Mouse (Mus musculus) forebrain, embryonic 15.5 days (tissue): Measurements from ENCODE around the gene Slc17a3. TPM values are rescaled to one million over a fixed set of nuclear protein-coding genes. Genes with fewer than 3 reads are reported as not detected.

Experiments used
- ATAC-seq: fragments of 200-750 bp; cut with Nextera tagmentation; replicated peaks from 2 replicates; pipeline ENCODE4 v1.8.0; 2017; ENCODE audit warnings: mild to moderate bottlenecking, moderate TSS enrichment, moderate library complexity
- H3K27ac ChIP-seq: fragments of 300-500 bp; sonication (generic); replicated peaks from 2 replicates; pipeline ENCODE4 v1.5.1; 2015; ENCODE audit warnings: mild to moderate bottlenecking, inconsistent platforms
- H3K27me3 ChIP-seq: fragments of 300-500 bp; sonication (generic); 2 replicates; pipeline ENCODE4 v1.6.1; 2015; ENCODE audit warnings: inconsistent platforms
- H3K36me3 ChIP-seq: fragments of 300-500 bp; sonication (generic); 2 replicates; pipeline ENCODE4 v1.6.1; 2015; ENCODE audit warnings: mild to moderate bottlenecking, inconsistent platforms
- H3K4me1 ChIP-seq: fragments of 300-500 bp; sonication (generic); 2 replicates; pipeline ENCODE4 v1.6.1; 2015; ENCODE audit warnings: inconsistent platforms
- H3K4me2 ChIP-seq: fragments of 300-500 bp; sonication (generic); replicated peaks from 2 replicates; pipeline ENCODE4 v1.6.1; 2015; ENCODE audit warnings: mild to moderate bottlenecking, inconsistent platforms
- H3K4me3 ChIP-seq: fragments of 300-500 bp; sonication (generic); 2 replicates; pipeline ENCODE4 v1.5.1; 2015; ENCODE audit warnings: mild to moderate bottlenecking, inconsistent platforms
- H3K9ac ChIP-seq: fragments of 300-500 bp; sonication (generic); replicated peaks from 2 replicates; pipeline ENCODE4 v1.6.1; 2015; ENCODE audit warnings: mild to moderate bottlenecking, inconsistent platforms
- H3K9me3 ChIP-seq: fragments of 300-500 bp; sonication (generic); 2 replicates; pipeline ENCODE4 v1.6.1; 2016; ENCODE audit warnings: inconsistent platforms
- WGBS: fragments of 180-500 bp; shearing (Covaris S2); methylation state at CpG from one replicate; pipeline ENCODE4 v1.1.7; 2015; ENCODE audit warnings: mixed read lengths; 5-methylcytosine and 5-hydroxymethylcytosine counted together
- polyA plus RNA-seq: library from polyadenylated mRNA; unstranded; fragments of >200 nt; fragmentation: Nextera tagmentation; extraction: Ambion mirVana; gene quantifications from 2 replicates; pipeline ENCODE4 v1.2.1, GENCODE M21; 2015

Slc17a3 gene
- polyA plus RNA-seq, 1 experiment from 2014 or later, result not detected

GRCm38 (mm10) chr13:23845851-23846250, 6.6 kb downstream of the Slc17a3 start:
- no peak overlapping the region for H3K4me2 ChIP-seq
- no peaks in the 10 kb centered on the region for H3K36me3 ChIP-seq
- no peaks in the 10 kb centered on the region for H3K9me3 ChIP-seq
- ATAC-seq, result no peak
- WGBS, result 33% methylated on average over 4 of the region's 4 CpGs
- H3K4me1 ChIP-seq, result no peaks in the 10 kb centered on the region
- H3K27me3 ChIP-seq, result no peaks in the 10 kb centered on the region
- H3K27ac ChIP-seq, result no peak overlapping the region
- H3K4me3 ChIP-seq, result no peak overlapping the region
- no peak overlapping the region for H3K9ac ChIP-seq

- no peaks in the 10 kb centered on the region for H3K4me1 ChIP-seq
- no peak overlapping the region for H3K9ac ChIP-seq
- WGBS, result 86% methylated on average over 2 of the region's 2 CpGs
- H3K27me3 ChIP-seq, result no peaks in the 10 kb centered on the region
- no peak overlapping the region for H3K27ac ChIP-seq
- H3K4me3 ChIP-seq, result no peak overlapping the region
- ATAC-seq, result no peak
- H3K4me2 ChIP-seq, result no peak overlapping the region
- H3K36me3 ChIP-seq, result no peaks in the 10 kb centered on the region
- no peaks in the 10 kb centered on the region for H3K9me3 ChIP-seq
These were observed 10.1 kb downstream of the Slc17a3 start for GRCm38 (mm10) chr13:23849299-23849698.

- 69% methylated on average over 3 of the region's 3 CpGs for WGBS
- ATAC-seq, result no peak
- no peak overlapping the region for H3K4me3 ChIP-seq
These were observed 17.2 kb downstream of the Slc17a3 start for GRCm38 (mm10) chr13:23856401-23856800.

GRCm38 (mm10) chr13:23861815-23862214, 22.6 kb downstream of the Slc17a3 start:
- Histone ChIP-seq H3K4me1 (no peaks in the 10 kb centered on the region), H3K4me3 (no peak overlapping the region), H3K4me2 (no peak overlapping the region), H3K36me3 (no peaks in the 10 kb centered on the region), H3K27ac (no peak overlapping the region), H3K27me3 (no peaks in the 10 kb centered on the region), H3K9ac (no peak overlapping the region), H3K9me3 (no peaks in the 10 kb centered on the region)
- ATAC-seq, result no peak

More at GRCm38 (mm10) chr13:23856401-23856800, 17.2 kb downstream of the Slc17a3 start:
- Histone ChIP-seq H3K4me2 (no peak overlapping the region), H3K4me1 (no peaks in the 10 kb centered on the region), H3K9me3 (no peaks in the 10 kb centered on the region), H3K27ac (no peak overlapping the region), H3K27me3 (no peaks in the 10 kb centered on the region), H3K9ac (no peak overlapping the region), H3K36me3 (no peaks in the 10 kb centered on the region)

DNA sequence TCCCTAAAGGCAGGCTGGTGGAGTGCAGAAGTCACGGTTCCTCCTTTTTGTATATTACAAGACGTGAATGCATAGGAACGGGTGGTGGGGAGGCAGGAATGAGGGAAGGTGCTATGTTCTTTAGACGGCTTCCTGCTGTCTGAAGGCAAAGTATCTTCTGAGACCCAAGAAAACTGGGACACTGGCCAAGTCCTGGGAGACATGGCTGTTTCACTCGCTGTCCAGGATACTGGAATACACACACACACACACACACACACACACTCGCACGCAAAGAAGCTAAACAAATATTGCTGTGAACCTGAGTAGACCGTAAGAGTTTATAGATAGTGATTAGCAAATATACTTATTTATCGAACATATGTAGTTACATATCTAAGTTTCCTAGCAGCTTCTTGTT, 25.5 kb downstream of the Slc17a3 start:
- H3K27ac ChIP-seq, result no peak overlapping the region
- no peak overlapping the region for H3K9ac ChIP-seq
- H3K36me3 ChIP-seq, result no peaks in the 10 kb centered on the region
- H3K4me2 ChIP-seq, result no peak overlapping the region
- ATAC-seq, result no peak
- H3K4me1 ChIP-seq, result no peaks in the 10 kb centered on the region
- 83% methylated on average over 9 of the region's 9 CpGs for WGBS
- H3K4me3 ChIP-seq, result no peak overlapping the region
- no peaks in the 10 kb centered on the region for H3K27me3 ChIP-seq
- H3K9me3 ChIP-seq, result no peaks in the 10 kb centered on the region

- Histone ChIP-seq H3K36me3 (no peaks in the 10 kb centered on the region), H3K4me1 (no peaks in the 10 kb centered on the region), H3K27ac (no peak overlapping the region), H3K4me3 (no peak overlapping the region), H3K4me2 (no peak overlapping the region), H3K27me3 (no peaks in the 10 kb centered on the region), H3K9me3 (no peaks in the 10 kb centered on the region), H3K9ac (no peak overlapping the region)
- WGBS, result 85% methylated on average over 9 of the region's 9 CpGs
- ATAC-seq, result no peak
These were observed 27.0 kb downstream of the Slc17a3 start for GRCm38 (mm10) chr13:23866086-23866710.

- Histone ChIP-seq H3K9me3 (no peaks in the 10 kb centered on the region), H3K27ac (no peak overlapping the region), H3K9ac (no peak overlapping the region), H3K27me3 (no peaks in the 10 kb centered on the region), H3K4me3 (no peak overlapping the region), H3K4me2 (no peak overlapping the region), H3K36me3 (no peaks in the 10 kb centered on the region), H3K4me1 (no peaks in the 10 kb centered on the region)
- WGBS, result 83% methylated on average over 6 of the region's 6 CpGs
- ATAC-seq, result no peak
These were observed 27.8 kb downstream of the Slc17a3 start for GRCm38 (mm10) chr13:23867000-23867399.

DNA sequence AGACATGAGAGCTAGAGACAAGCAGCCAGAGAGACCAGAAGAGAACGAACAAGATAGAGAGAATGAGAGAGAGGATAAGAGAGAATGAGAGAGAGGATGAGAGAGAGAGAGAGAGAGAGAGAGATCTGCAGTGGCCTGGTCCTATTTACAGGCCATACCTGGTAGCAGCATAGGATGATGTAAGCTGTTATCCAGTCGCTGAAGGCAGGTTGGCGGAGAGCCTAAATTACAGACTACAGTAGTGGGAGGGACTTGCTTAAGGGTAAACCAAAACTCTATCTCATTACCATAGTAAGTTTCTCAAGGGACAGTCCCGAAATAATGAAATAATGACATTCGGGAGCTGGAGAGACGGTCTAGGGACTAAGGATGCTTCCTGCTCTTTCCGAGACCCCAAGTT, 28.2 kb downstream of the Slc17a3 start, which contains the start of gene Slc17a1:
TSS of gene Slc17a1 (plus strand) at position 346 of the 400 bp plus-strand sequence.
- WGBS, result 78% methylated on average over 7 of the region's 7 CpGs
- no peaks in the 10 kb centered on the region for H3K27me3 ChIP-seq
- H3K9ac ChIP-seq, result no peak within 1 kb of the TSS

GRCm38 (mm10) chr13:23868790-23869533, 29.7 kb downstream of the Slc17a3 start:
- no peak overlapping the region for H3K9ac ChIP-seq
- WGBS, result 92% methylated on average over 8 of the region's 8 CpGs
- H3K4me1 ChIP-seq, result no peaks in the 10 kb centered on the region
- no peaks in the 10 kb centered on the region for H3K36me3 ChIP-seq
- no peak overlapping the region for H3K4me3 ChIP-seq
- no peaks in the 10 kb centered on the region for H3K27me3 ChIP-seq
- no peak overlapping the region for H3K27ac ChIP-seq
- H3K4me2 ChIP-seq, result no peak overlapping the region
- H3K9me3 ChIP-seq, result no peaks in the 10 kb centered on the region
- no peak for ATAC-seq

More for the DNA sequence above, 28.2 kb downstream of the Slc17a3 start, which contains the start of gene Slc17a1:
- no peak within 1 kb of the TSS for H3K27ac ChIP-seq
- H3K36me3 ChIP-seq, result no peaks in the 10 kb centered on the region
- H3K4me3 ChIP-seq, result no peak within 1 kb of the TSS
- H3K9me3 ChIP-seq, result no peaks in the 10 kb centered on the region
- no peaks in the 10 kb centered on the region for H3K4me1 ChIP-seq
- no peak within 1 kb of the TSS for H3K4me2 ChIP-seq
- no peak for ATAC-seq

- WGBS, result 73% methylated on average over 3 of the region's 3 CpGs
- Histone ChIP-seq H3K27ac (no peak overlapping the region), H3K9me3 (no peaks in the 10 kb centered on the region), H3K4me1 (no peaks in the 10 kb centered on the region), H3K9ac (no peak overlapping the region), H3K27me3 (no peaks in the 10 kb centered on the region), H3K36me3 (no peaks in the 10 kb centered on the region), H3K4me2 (no peak overlapping the region), H3K4me3 (no peak overlapping the region)
- ATAC-seq, result no peak
These were observed 30.8 kb downstream of the Slc17a3 start for GRCm38 (mm10) chr13:23869996-23870395.

DNA sequence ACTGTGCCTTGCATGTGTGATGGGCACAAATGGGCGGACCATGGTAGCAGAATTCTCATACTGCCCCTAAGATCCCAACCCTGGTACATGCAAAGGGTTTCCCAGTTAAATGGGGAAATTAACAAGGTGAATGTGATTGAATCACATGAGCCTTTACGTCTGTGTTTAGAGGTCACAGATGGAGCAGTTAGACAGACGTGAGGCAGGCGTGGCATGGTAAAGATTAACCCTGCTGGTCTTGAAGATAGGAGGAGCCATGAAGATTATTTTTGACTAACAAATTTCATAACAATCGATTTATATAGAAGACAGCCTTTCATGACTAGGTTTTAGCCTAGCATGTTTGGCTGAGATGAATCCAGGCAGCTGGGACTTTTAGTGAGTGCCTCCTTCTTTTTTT, 33.9 kb downstream of the Slc17a3 start:
- H3K4me3 ChIP-seq, result no peak overlapping the region
- H3K36me3 ChIP-seq, result no peaks in the 10 kb centered on the region
- no peaks in the 10 kb centered on the region for H3K9me3 ChIP-seq
- ATAC-seq, result no peak
- H3K4me1 ChIP-seq, result no peaks in the 10 kb centered on the region
- no peak overlapping the region for H3K4me2 ChIP-seq
- H3K9ac ChIP-seq, result no peak overlapping the region
- WGBS, result 92% methylated on average over 5 of the region's 5 CpGs
- no peak overlapping the region for H3K27ac ChIP-seq
- no peaks in the 10 kb centered on the region for H3K27me3 ChIP-seq

DNA sequence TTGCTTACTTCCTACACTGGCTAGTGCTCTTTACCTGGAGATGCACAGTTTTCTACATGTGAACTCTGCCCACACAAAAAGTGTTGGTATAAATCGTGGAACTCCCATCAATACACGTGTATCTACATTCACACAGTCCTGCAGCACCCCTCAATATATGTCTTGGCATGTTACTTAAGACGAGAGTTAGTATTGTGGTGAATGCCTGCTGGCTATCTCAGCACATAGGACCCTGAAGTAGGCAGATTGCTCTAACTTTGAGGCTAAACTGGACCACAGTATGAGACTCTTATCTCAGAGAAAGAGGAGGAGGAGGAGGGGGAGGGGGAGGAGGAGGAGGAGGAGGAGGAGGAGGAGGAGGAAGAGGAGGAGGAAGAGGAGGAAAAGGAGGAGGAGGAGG, 39.9 kb downstream of the Slc17a3 start:
- Histone ChIP-seq H3K4me1 (no peaks in the 10 kb centered on the region), H3K36me3 (no peaks in the 10 kb centered on the region), H3K4me3 (no peak overlapping the region), H3K27me3 (no peaks in the 10 kb centered on the region), H3K4me2 (no peak overlapping the region), H3K9me3 (no peaks in the 10 kb centered on the region), H3K27ac (no peak overlapping the region), H3K9ac (no peak overlapping the region)
- WGBS, result 82% methylated on average over 3 of the region's 3 CpGs
- ATAC-seq, result no peak
